Mouse (Mus musculus): Measurements from ENCODE around the gene Adamts2. TPM values are rescaled to one million over a fixed set of nuclear protein-coding genes. Genes with fewer than 3 reads are reported as not detected.

The Adamts2 gene
- polyA plus RNA-seq, 1 experiment from 2014 or later: 0.69 TPM

DNA sequence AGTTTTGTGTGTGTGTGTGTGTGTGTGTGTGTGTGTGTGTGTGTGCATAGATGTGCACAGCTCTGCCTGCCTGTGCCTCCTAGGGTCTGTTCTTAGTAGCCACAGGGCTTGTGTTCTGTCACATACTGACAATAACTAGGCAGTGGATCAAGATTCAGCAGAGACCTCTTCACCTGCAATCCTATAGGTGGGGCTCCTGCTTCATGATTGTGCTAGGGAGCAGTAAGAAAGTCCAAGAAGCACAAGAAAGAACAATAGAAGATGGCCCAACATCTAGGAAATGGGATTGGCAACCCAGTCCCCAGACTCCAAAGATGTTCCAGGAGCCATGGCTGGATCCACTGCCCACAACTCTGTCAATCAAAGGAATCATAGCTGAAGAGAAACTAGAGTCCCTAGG lies 197.0 kb downstream of the Adamts2 start:
- H3K4me1 ChIP-seq (ENCODE audit: control insufficient read depth, insufficient read depth, low read length): no peaks in the 10 kb centered on the region
- H3K27ac ChIP-seq (ENCODE audit: low read depth, low read length): no peak overlapping the region
- no peaks in the 10 kb centered on the region for H3K9me3 ChIP-seq (replicated peaks; ENCODE audit: control insufficient read depth, low read length)
- H3K4me3 ChIP-seq (ENCODE audit: low read depth, low read length): no peak overlapping the region
- no peak for DNase-seq (ENCODE audit: low spot score)
- no peaks in the 10 kb centered on the region for H3K36me3 ChIP-seq (ENCODE audit: control insufficient read depth, insufficient read depth, low read length)
- H3K4me2 ChIP-seq (ENCODE audit: low read length): no peak overlapping the region
- H3K27me3 ChIP-seq (replicated peaks; ENCODE audit: control insufficient read depth, insufficient read depth, low read length): no peaks in the 10 kb centered on the region
- no peak overlapping the region for H3K9ac ChIP-seq (ENCODE audit: low read length)
- no peak for ATAC-seq

DNA sequence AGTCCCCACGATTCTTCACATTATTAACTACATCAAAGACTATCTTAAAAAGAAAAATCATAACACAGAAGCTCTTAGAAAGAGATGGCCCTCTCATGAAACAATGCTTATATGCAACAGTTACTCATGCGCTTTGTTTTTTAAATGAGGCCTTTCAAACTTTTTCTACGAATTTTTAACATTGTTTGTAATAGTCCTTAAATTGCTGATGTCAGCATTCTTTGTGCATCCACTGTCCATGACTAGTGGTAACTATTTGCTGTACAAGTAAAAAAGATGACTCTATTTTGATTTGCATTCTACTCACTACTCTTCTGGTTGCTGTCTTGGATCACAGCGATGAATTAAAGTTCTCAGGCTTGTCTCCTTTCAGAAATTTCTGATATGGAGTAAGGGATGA lies 212.3 kb downstream of the Adamts2 start:
- DNase-seq (ENCODE audit: low spot score): no peak

DNA sequence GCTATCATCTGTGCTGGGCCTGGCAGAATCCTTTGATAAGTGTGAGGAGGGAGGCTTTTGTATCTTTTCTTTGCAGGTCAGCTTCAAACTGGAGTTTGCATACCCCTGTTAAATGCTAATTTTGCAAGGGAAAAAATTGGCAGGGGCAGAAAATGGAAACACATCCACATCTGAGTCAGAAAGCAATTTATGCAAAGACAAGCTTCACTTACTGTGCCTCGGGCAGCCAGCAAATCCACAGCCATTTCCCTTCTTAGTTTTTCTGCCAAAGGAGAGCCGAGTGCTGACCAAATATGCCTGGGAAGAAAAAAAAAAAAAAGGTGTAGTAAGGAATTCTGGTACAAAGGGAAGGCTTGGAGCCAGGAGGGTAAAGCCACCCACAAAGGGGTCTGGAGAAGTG lies 224.3 kb downstream of the Adamts2 start:
- Histone ChIP-seq H3K4me1 (ENCODE audit: control insufficient read depth, insufficient read depth, low read length) (peaks cover 9% of the 10 kb centered on the region), H3K4me3 (ENCODE audit: low read depth, low read length) (peak overlapping the region; percentile 77; the same call in 1 of the 2 replicates), H3K27me3 (replicated peaks; ENCODE audit: control insufficient read depth, insufficient read depth, low read length) (no peaks in the 10 kb centered on the region), H3K36me3 (ENCODE audit: control insufficient read depth, insufficient read depth, low read length) (peaks cover 45% of the 10 kb centered on the region), H3K4me2 (ENCODE audit: low read length) (peak overlapping the region; percentile 76), H3K9me3 (replicated peaks; ENCODE audit: control insufficient read depth, low read length) (no peaks in the 10 kb centered on the region), H3K27ac (ENCODE audit: low read depth, low read length) (no peak overlapping the region), H3K9ac (ENCODE audit: low read length) (peak overlapping the region; percentile 93)
- DNase-seq (ENCODE audit: low spot score) (no peak), ATAC-seq (no peak)
- WGBS: 52% methylated on average over 2 of the region's 2 CpGs

More for the DNA sequence above, 212.3 kb downstream of the Adamts2 start:
- Histone ChIP-seq H3K4me3 (ENCODE audit: low read depth, low read length) (no peak overlapping the region), H3K27me3 (replicated peaks; ENCODE audit: control insufficient read depth, insufficient read depth, low read length) (no peaks in the 10 kb centered on the region), H3K9ac (ENCODE audit: low read length) (no peak overlapping the region), H3K4me2 (ENCODE audit: low read length) (no peak overlapping the region), H3K9me3 (replicated peaks; ENCODE audit: control insufficient read depth, low read length) (peaks cover 47% of the 10 kb centered on the region), H3K36me3 (ENCODE audit: control insufficient read depth, insufficient read depth, low read length) (peaks cover 87% of the 10 kb centered on the region), H3K4me1 (ENCODE audit: control insufficient read depth, insufficient read depth, low read length) (no peaks in the 10 kb centered on the region), H3K27ac (ENCODE audit: low read depth, low read length) (no peak overlapping the region)
- no peak for ATAC-seq
- 99% methylated on average over 4 of the region's 4 CpGs for WGBS

DNA sequence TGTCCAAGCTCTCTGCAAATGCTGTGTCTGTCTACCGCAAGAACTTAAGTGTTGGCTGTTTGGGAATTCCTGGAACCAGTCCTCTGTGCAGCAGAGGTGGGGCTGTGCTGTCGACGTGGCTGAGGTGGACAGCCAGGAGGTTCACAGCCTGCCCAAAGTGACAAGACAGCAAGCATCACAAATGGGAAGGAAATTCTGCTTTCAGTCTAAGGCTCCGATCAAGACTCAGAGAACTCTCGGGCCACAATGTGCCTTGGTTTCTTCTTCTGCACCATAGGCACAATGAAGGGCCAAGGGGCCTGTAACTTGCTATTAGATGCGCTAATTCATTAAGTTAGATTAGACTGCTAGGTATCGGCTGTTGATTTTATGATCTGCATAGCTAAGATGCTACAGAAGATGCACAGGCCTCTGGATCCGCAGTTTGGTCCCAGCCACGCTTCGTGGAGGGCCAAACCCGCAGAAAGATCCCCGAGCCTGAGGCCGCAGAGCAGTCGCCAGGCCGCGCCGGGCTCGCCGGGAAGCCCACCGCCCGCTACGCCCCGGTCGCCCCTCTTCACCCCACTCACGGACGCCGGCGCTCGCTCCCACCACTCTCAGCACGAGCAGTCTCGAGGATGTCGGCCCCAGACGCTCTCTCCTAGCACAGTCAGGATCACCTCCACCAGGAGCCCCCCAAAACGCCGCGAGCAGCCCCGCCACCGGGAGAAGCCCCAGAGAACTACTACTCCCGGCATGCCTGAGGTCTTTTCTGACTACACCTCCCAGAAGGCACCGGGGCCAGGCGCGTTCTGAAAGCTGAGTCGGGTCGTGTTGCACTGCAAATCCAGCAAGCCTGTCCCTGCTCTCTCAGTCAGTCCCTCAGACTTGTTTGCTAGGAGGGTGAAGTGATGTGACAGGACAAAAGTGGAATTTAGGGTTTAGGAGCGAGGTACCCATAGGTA lies 225.4 kb downstream of the Adamts2 start, which contains the start of gene Zfp354c:
Zfp354c (minus strand) TSS at position 715 of the 944 bp plus-strand sequence.
- WGBS: under 1% methylated on average over 44 of the region's 45 CpGs
- peak within 1 kb of the TSS; percentile 77 for H3K4me3 ChIP-seq (ENCODE audit: low read depth, low read length)
- H3K9me3 ChIP-seq (replicated peaks; ENCODE audit: control insufficient read depth, low read length): no peaks in the 10 kb centered on the region
- H3K4me1 ChIP-seq (ENCODE audit: control insufficient read depth, insufficient read depth, low read length): peaks cover 9% of the 10 kb centered on the region
- peak within 1 kb of the TSS; percentile 76 for H3K4me2 ChIP-seq (ENCODE audit: low read length)
- DNase-seq (ENCODE audit: low spot score) (peak; percentile 95), ATAC-seq (peak; percentile 99)
- H3K27me3 ChIP-seq (replicated peaks; ENCODE audit: control insufficient read depth, insufficient read depth, low read length): no peaks in the 10 kb centered on the region
- H3K27ac ChIP-seq (ENCODE audit: low read depth, low read length): peak within 1 kb of the TSS; percentile 48; the same call in 1 of the 2 replicates
- peak within 1 kb of the TSS; percentile 93 for H3K9ac ChIP-seq (ENCODE audit: low read length)
- peaks cover 35% of the 10 kb centered on the region for H3K36me3 ChIP-seq (ENCODE audit: control insufficient read depth, insufficient read depth, low read length)

DNA sequence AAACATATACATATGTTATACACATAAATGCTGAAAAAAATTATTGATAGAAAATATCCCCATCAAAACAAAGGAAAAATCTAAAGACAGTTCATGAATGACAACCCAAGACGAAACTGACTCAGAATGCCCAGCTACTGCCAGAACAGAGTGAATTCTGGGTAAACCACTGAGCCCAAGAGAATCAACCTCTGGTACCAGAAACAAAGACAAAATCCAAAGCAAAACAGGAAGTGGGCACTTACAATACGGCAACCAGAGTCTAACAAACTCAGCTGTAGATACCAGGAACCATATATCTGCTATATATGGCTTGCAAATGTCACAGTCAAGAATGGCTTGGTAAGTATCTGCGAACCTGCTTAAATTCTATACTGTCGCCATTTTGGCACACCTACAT lies 233.8 kb downstream of the Adamts2 start:
- no peak overlapping the region for H3K4me2 ChIP-seq (ENCODE audit: low read length)
- 90% methylated on average over 4 of the region's 4 CpGs for WGBS
- peaks cover 7% of the 10 kb centered on the region for H3K4me1 ChIP-seq (ENCODE audit: control insufficient read depth, insufficient read depth, low read length)
- H3K27me3 ChIP-seq (replicated peaks; ENCODE audit: control insufficient read depth, insufficient read depth, low read length): no peaks in the 10 kb centered on the region
- H3K9me3 ChIP-seq (replicated peaks; ENCODE audit: control insufficient read depth, low read length): no peaks in the 10 kb centered on the region
- no peak overlapping the region for H3K27ac ChIP-seq (ENCODE audit: low read depth, low read length)
- DNase-seq (ENCODE audit: low spot score): no peak
- ATAC-seq: no peak
- peaks cover 10% of the 10 kb centered on the region; the same call in 1 of the 2 replicates for H3K36me3 ChIP-seq (ENCODE audit: control insufficient read depth, insufficient read depth, low read length)
- H3K9ac ChIP-seq (ENCODE audit: low read length): no peak overlapping the region
- H3K4me3 ChIP-seq (ENCODE audit: low read depth, low read length): no peak overlapping the region

DNA sequence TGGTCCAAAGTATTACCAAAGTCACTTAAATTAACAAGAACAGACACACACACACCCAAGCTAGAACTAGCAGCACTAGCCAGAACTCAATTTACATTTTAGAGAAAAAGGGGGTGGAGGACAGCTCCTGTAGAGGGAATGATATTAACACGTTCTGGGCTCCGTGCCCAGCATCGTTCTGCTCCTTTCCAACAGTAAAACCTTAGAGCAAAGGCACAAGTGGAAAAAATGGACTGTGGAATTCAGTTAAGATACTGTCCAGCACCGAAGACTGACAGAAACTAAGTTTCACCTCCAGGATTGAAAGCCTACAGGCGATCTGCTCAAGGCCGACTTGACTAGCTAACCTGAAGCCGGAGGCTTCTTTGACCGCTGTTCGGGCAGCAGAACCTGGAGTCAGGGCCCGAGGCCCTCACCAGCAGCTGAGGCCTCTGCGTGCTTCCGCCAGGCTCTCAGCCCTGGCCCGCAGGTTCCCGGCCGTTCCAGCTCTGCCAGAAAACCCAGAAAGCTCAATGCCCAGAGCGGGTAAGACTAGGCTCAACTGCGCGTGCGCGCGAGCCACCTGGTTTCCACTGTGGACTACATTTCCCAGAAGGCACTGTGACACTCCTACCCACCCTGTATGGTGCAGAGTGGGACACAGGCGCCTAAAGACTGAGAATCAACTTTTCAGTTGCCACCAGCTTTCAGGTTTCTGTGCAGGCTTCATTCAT lies 239.3 kb downstream of the Adamts2 start, which contains the start of gene Zfp879:
Zfp879 (minus strand) TSS at position 530 of the 713 bp plus-strand sequence.
- DNase-seq (ENCODE audit: low spot score) (peak; percentile 98), ATAC-seq (peak; percentile 99)
- peak within 1 kb of the TSS; percentile 78 for H3K9ac ChIP-seq (ENCODE audit: low read length)
- no peaks in the 10 kb centered on the region for H3K9me3 ChIP-seq (replicated peaks; ENCODE audit: control insufficient read depth, low read length)
- WGBS: 16% methylated on average over 22 of the region's 22 CpGs
- peak within 1 kb of the TSS; percentile 81; the same call in 1 of the 2 replicates for H3K27ac ChIP-seq (ENCODE audit: low read depth, low read length)
- H3K4me3 ChIP-seq (ENCODE audit: low read depth, low read length): peak within 1 kb of the TSS; percentile 39
- H3K27me3 ChIP-seq (replicated peaks; ENCODE audit: control insufficient read depth, insufficient read depth, low read length): no peaks in the 10 kb centered on the region
- H3K4me1 ChIP-seq (ENCODE audit: control insufficient read depth, insufficient read depth, low read length): peaks cover 11% of the 10 kb centered on the region
- peak within 1 kb of the TSS; percentile 65 for H3K4me2 ChIP-seq (ENCODE audit: low read length)
- no peaks in the 10 kb centered on the region for H3K36me3 ChIP-seq (ENCODE audit: control insufficient read depth, insufficient read depth, low read length)

DNA sequence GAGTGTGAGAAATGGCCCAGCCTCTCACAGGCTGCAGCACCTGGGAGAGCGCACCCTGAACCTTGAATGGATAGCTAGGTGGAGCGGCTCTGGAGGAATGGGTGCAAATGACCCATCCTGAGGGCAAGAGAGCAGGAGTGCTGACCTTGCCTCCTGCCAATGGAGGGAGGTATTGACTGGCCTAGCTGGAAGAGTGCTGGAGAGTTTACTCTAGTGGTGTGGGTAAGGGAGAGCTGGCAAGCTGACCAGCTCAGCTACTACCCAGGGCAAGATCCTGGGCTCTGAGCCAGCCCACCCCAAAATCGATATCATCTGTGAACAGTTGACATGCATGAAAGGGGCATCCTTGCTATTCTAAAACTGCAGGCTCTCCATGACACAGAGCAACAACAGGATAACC lies 244.1 kb downstream of the Adamts2 start:
- ATAC-seq (no peak), DNase-seq (ENCODE audit: low spot score) (no peak)
- no peak overlapping the region for H3K27ac ChIP-seq (ENCODE audit: low read depth, low read length)
- no peaks in the 10 kb centered on the region for H3K9me3 ChIP-seq (replicated peaks; ENCODE audit: control insufficient read depth, low read length)
- no peak overlapping the region for H3K4me2 ChIP-seq (ENCODE audit: low read length)
- H3K36me3 ChIP-seq (ENCODE audit: control insufficient read depth, insufficient read depth, low read length): no peaks in the 10 kb centered on the region
- WGBS: 92% methylated on average over 3 of the region's 3 CpGs
- no peak overlapping the region for H3K9ac ChIP-seq (ENCODE audit: low read length)
- peaks cover 33% of the 10 kb centered on the region for H3K27me3 ChIP-seq (replicated peaks; ENCODE audit: control insufficient read depth, insufficient read depth, low read length)
- H3K4me3 ChIP-seq (ENCODE audit: low read depth, low read length): no peak overlapping the region
- H3K4me1 ChIP-seq (ENCODE audit: control insufficient read depth, insufficient read depth, low read length): peaks cover 3% of the 10 kb centered on the region; the same call in 1 of the 2 replicates

DNA sequence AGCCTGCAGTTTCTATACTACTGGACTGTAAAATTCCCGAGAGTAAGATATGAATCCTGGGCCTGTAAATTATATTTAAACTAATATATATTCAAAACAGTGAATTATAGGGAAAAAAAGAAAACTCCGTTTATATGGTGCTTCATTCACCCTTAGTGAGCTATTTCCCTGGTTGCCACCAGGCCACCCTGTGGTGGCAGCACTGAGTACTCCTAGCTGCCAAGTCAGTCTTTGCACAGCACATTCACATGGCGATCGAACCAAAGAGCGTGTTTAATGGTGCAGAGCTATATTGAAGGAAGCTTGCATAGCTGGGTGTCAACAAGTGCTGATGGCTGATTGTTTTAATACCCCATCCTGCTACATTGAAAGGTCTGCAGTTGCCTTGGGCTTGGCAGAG lies 245.2 kb downstream of the Adamts2 start:
- Histone ChIP-seq H3K4me1 (ENCODE audit: control insufficient read depth, insufficient read depth, low read length) (peaks cover 8% of the 10 kb centered on the region; the same call in 1 of the 2 replicates), H3K4me2 (ENCODE audit: low read length) (no peak overlapping the region), H3K4me3 (ENCODE audit: low read depth, low read length) (no peak overlapping the region), H3K9me3 (replicated peaks; ENCODE audit: control insufficient read depth, low read length) (no peaks in the 10 kb centered on the region), H3K36me3 (ENCODE audit: control insufficient read depth, insufficient read depth, low read length) (no peaks in the 10 kb centered on the region), H3K27ac (ENCODE audit: low read depth, low read length) (no peak overlapping the region), H3K9ac (ENCODE audit: low read length) (no peak overlapping the region), H3K27me3 (replicated peaks; ENCODE audit: control insufficient read depth, insufficient read depth, low read length) (peaks cover 44% of the 10 kb centered on the region)
- ATAC-seq (no peak), DNase-seq (ENCODE audit: low spot score) (peak; percentile 23)
- WGBS: 61% methylated on average over 5 of the region's 5 CpGs
